Mouse (Mus musculus) left cerebral cortex, adult 18-20 months (tissue): ENCODE data around the gene Coro1a. TPM values are rescaled to one million over a fixed set of nuclear protein-coding genes. Genes with fewer than 3 reads are reported as not detected.

ENCODE experiments used
- DNase-seq, 2 experiments: peaks; one replicate each; pipeline ENCODE4 v3.0.0; 2021 to 2022; ENCODE audit warnings: low spot score in 2 of 2, mixed read lengths in 1 of 2
- total RNA-seq, 2 experiments: library from RNA; stranded (reverse); gene quantifications; 2 replicates each; pipeline ENCODE4 v1.2.3; 2021

Gene Coro1a
- total RNA-seq, 2 experiments from 2014 or later = 161 to 166 TPM

- DNase-seq = no peak
Measured at GRCm38 (mm10) chr7:126708175-126708952, 777 bp upstream of the Coro1a start.

GRCm38 (mm10) chr7:126704121-126704980 is 3.2 kb downstream of the Coro1a start:
- peak; percentile 88 to 93 for DNase-seq

GRCm38 (mm10) chr7:126703757-126704077 is 3.9 kb downstream of the Coro1a start:
- no peak for DNase-seq

GRCm38 (mm10) chr7:126702861-126703756 is 4.5 kb downstream of the Coro1a start:
- no peak for DNase-seq

GRCm38 (mm10) chr7:126702358-126702757 is 5.2 kb downstream of the Coro1a start:
- no peak for DNase-seq

GRCm38 (mm10) chr7:126701559-126702357 is 5.8 kb downstream of the Coro1a start:
- no peak for DNase-seq

GRCm38 (mm10) chr7:126701070-126701469 is 6.5 kb downstream of the Coro1a start:
- peak; percentile 94 to 96 for DNase-seq

GRCm38 (mm10) chr7:126700063-126701015 is 7.2 kb downstream of the Coro1a start:
- no peak for DNase-seq

- DNase-seq = no peak
Measured at GRCm38 (mm10) chr7:126697838-126698237, 9.7 kb downstream of the Coro1a start.

GRCm38 (mm10) chr7:126696886-126697285 is 10.7 kb downstream of the Coro1a start:
- DNase-seq = no peak

GRCm38 (mm10) chr7:126696303-126696702 is 11.3 kb downstream of the Coro1a start:
- no peak for DNase-seq

- peak; percentile 91 to 96 for DNase-seq
Measured at GRCm38 (mm10) chr7:126695631-126696207, 11.9 kb downstream of the Coro1a start, which contains the start of gene Slx1b. Gene Slx1b (minus strand): TSS chr7:126695784.

GRCm38 (mm10) chr7:126695210-126695611 is 12.4 kb downstream of the Coro1a start, which contains the start of gene Bola2:
Gene Bola2 (plus strand): TSS chr7:126695401.
- DNase-seq = peak in 1 of 2 experiments; percentile 53

- no peak for DNase-seq
Measured at GRCm38 (mm10) chr7:126694441-126695051, 13.0 kb downstream of the Coro1a start.

- no peak for DNase-seq
Measured at GRCm38 (mm10) chr7:126693781-126694180, 13.8 kb downstream of the Coro1a start.

- DNase-seq = peak; percentile 78 to 86
Measured at GRCm38 (mm10) chr7:126693256-126693655, 14.3 kb downstream of the Coro1a start.

GRCm38 (mm10) chr7:126692426-126692825 is 15.2 kb downstream of the Coro1a start:
- no peak for DNase-seq

GRCm38 (mm10) chr7:126691676-126692075 is 15.9 kb downstream of the Coro1a start:
- no peak for DNase-seq
